Mouse (Mus musculus) forebrain, embryonic 12.5 days (tissue): ENCODE results near the gene Dach1. TPM values are rescaled to one million over a fixed set of nuclear protein-coding genes. Genes with fewer than 3 reads are reported as not detected.

Experiments
- ATAC-seq: fragments of 200-750 bp; cut with Nextera tagmentation; 2 replicates; pipeline ENCODE4 v1.8.0; 2017; ENCODE audit warnings: moderate TSS enrichment; ENCODE audit not compliant: low FRiP score
- H3K27ac ChIP-seq: fragments of 300-500 bp; sonication (generic); 2 replicates; pipeline ENCODE4 v1.5.1; 2016; ENCODE audit warnings: mild to moderate bottlenecking
- H3K27me3 ChIP-seq: fragments of 300-500 bp; sonication (generic); 2 replicates; pipeline ENCODE4 v1.6.1; 2016; ENCODE audit warnings: mild to moderate bottlenecking
- H3K36me3 ChIP-seq: fragments of 300-500 bp; sonication (generic); replicated peaks from 2 replicates; pipeline ENCODE4 v1.6.1; 2016; ENCODE audit warnings: mild to moderate bottlenecking
- H3K4me1 ChIP-seq: fragments of 300-500 bp; sonication (generic); 2 replicates; pipeline ENCODE4 v1.6.1; 2016
- H3K4me2 ChIP-seq: fragments of 300-500 bp; sonication (generic); 2 replicates; pipeline ENCODE4 v1.6.1; 2016; ENCODE audit warnings: mild to moderate bottlenecking, moderate library complexity
- H3K4me3 ChIP-seq: fragments of 300-500 bp; sonication (generic); replicated peaks from 2 replicates; pipeline ENCODE4 v1.5.1; 2016; ENCODE audit warnings: mild to moderate bottlenecking
- H3K9ac ChIP-seq: fragments of 300-500 bp; sonication (generic); 2 replicates; pipeline ENCODE4 v1.6.1; 2016; ENCODE audit warnings: mild to moderate bottlenecking
- H3K9me3 ChIP-seq: fragments of 300-500 bp; sonication (generic); 2 replicates; pipeline ENCODE4 v1.6.1; 2016
- WGBS: fragments of 180-500 bp; shearing (Covaris S2); methylation state at CpG from one replicate; pipeline ENCODE4 v1.1.7; 2016; 5-methylcytosine and 5-hydroxymethylcytosine counted together
- polyA plus RNA-seq: library from polyadenylated mRNA; unstranded; fragments of >200 nt; fragmentation: Nextera tagmentation; extraction: Ambion mirVana; gene quantifications from 2 replicates; pipeline ENCODE4 v1.2.1, GENCODE M21; 2016

Gene Dach1
- polyA plus RNA-seq, 1 experiment from 2014 or later = 22.8 TPM

GRCm38 (mm10) chr14:97881976-97882375 is 287.6 kb downstream of the Dach1 start:
- Histone ChIP-seq H3K4me2 (no peak overlapping the region), H3K27ac (no peak overlapping the region), H3K4me1 (no peaks in the 10 kb centered on the region), H3K27me3 (no peaks in the 10 kb centered on the region), H3K9ac (no peak overlapping the region), H3K4me3 (no peak overlapping the region), H3K36me3 (no peaks in the 10 kb centered on the region), H3K9me3 (no peaks in the 10 kb centered on the region)
- no peak for ATAC-seq
- 48% methylated on average over 1 of the region's 1 CpGs for WGBS

- ATAC-seq = no peak
- Histone ChIP-seq H3K27ac (no peak overlapping the region), H3K4me1 (no peaks in the 10 kb centered on the region), H3K9ac (no peak overlapping the region), H3K9me3 (no peaks in the 10 kb centered on the region), H3K27me3 (no peaks in the 10 kb centered on the region), H3K4me2 (no peak overlapping the region), H3K4me3 (no peak overlapping the region), H3K36me3 (no peaks in the 10 kb centered on the region)
- WGBS = 85% methylated on average over 2 of the region's 2 CpGs
Measured at GRCm38 (mm10) chr14:97871001-97871400, 298.6 kb downstream of the Dach1 start.

- Histone ChIP-seq H3K27me3 (no peaks in the 10 kb centered on the region), H3K4me1 (no peaks in the 10 kb centered on the region), H3K4me2 (no peak overlapping the region), H3K9me3 (no peaks in the 10 kb centered on the region), H3K4me3 (no peak overlapping the region), H3K36me3 (no peaks in the 10 kb centered on the region), H3K27ac (no peak overlapping the region), H3K9ac (no peak overlapping the region)
- WGBS = 64% methylated on average over 3 of the region's 3 CpGs
- no peak for ATAC-seq
Measured at GRCm38 (mm10) chr14:97858384-97858783, 311.2 kb downstream of the Dach1 start.

GRCm38 (mm10) chr14:97857276-97857675 is 312.3 kb downstream of the Dach1 start:
- Histone ChIP-seq H3K27ac (no peak overlapping the region), H3K4me3 (no peak overlapping the region)
- 0 out of 2 replicates have a peak, but pooled peaks have one; percentile 64 for ATAC-seq

GRCm38 (mm10) chr14:97855345-97855744 is 314.2 kb downstream of the Dach1 start:
- Histone ChIP-seq H3K9me3 (no peaks in the 10 kb centered on the region), H3K27me3 (no peaks in the 10 kb centered on the region), H3K4me1 (no peaks in the 10 kb centered on the region), H3K4me3 (no peak overlapping the region), H3K27ac (no peak overlapping the region), H3K36me3 (no peaks in the 10 kb centered on the region), H3K9ac (no peak overlapping the region), H3K4me2 (no peak overlapping the region)
- 80% methylated on average over 1 of the region's 1 CpGs for WGBS
- 0 out of 2 replicates have a peak, but pooled peaks have one; percentile 51 for ATAC-seq

More at GRCm38 (mm10) chr14:97857276-97857675, 312.3 kb downstream of the Dach1 start:
- no peaks in the 10 kb centered on the region for H3K9me3 ChIP-seq
- no peak overlapping the region for H3K4me2 ChIP-seq
- H3K4me1 ChIP-seq = no peaks in the 10 kb centered on the region
- WGBS = 56% methylated on average over 2 of the region's 2 CpGs
- H3K9ac ChIP-seq = no peak overlapping the region
- no peaks in the 10 kb centered on the region for H3K36me3 ChIP-seq
- H3K27me3 ChIP-seq = no peaks in the 10 kb centered on the region

- no peak for ATAC-seq
Measured at GRCm38 (mm10) chr14:97850486-97850885, 319.1 kb downstream of the Dach1 start.

GRCm38 (mm10) chr14:97847641-97848040 is 321.9 kb downstream of the Dach1 start:
- Histone ChIP-seq H3K4me2 (no peak overlapping the region), H3K27me3 (no peaks in the 10 kb centered on the region), H3K27ac (no peak overlapping the region), H3K9ac (no peak overlapping the region), H3K36me3 (no peaks in the 10 kb centered on the region), H3K4me3 (no peak overlapping the region), H3K4me1 (no peaks in the 10 kb centered on the region), H3K9me3 (no peaks in the 10 kb centered on the region)
- 49% methylated on average over 1 of the region's 1 CpGs for WGBS
- no peak for ATAC-seq

More at GRCm38 (mm10) chr14:97850486-97850885, 319.1 kb downstream of the Dach1 start:
- H3K4me3 ChIP-seq = no peak overlapping the region
- no peaks in the 10 kb centered on the region for H3K9me3 ChIP-seq
- H3K4me1 ChIP-seq = no peaks in the 10 kb centered on the region
- H3K27me3 ChIP-seq = no peaks in the 10 kb centered on the region
- no peak overlapping the region for H3K9ac ChIP-seq
- no peaks in the 10 kb centered on the region for H3K36me3 ChIP-seq
- no peak overlapping the region for H3K4me2 ChIP-seq
- WGBS = 81% methylated on average over 4 of the region's 4 CpGs
- H3K27ac ChIP-seq = no peak overlapping the region

- ATAC-seq = no peak
- Histone ChIP-seq H3K27me3 (no peaks in the 10 kb centered on the region), H3K4me1 (no peaks in the 10 kb centered on the region), H3K4me3 (no peak overlapping the region), H3K36me3 (peaks cover 2% of the 10 kb centered on the region; the same call in 1 of the 2 replicates), H3K9me3 (no peaks in the 10 kb centered on the region), H3K9ac (no peak overlapping the region), H3K4me2 (no peak overlapping the region), H3K27ac (no peak overlapping the region)
- 93% methylated on average over 5 of the region's 5 CpGs for WGBS
Measured at GRCm38 (mm10) chr14:97839275-97839674, 330.3 kb downstream of the Dach1 start.

GRCm38 (mm10) chr14:97829865-97830264 is 339.7 kb downstream of the Dach1 start:
- Histone ChIP-seq H3K27me3 (no peaks in the 10 kb centered on the region), H3K4me3 (no peak overlapping the region), H3K4me1 (no peaks in the 10 kb centered on the region), H3K9me3 (no peaks in the 10 kb centered on the region), H3K9ac (no peak overlapping the region), H3K27ac (no peak overlapping the region), H3K4me2 (no peak overlapping the region), H3K36me3 (no peaks in the 10 kb centered on the region)
- WGBS = 78% methylated on average over 3 of the region's 3 CpGs
- ATAC-seq = no peak

GRCm38 (mm10) chr14:97814555-97815175 is 354.9 kb downstream of the Dach1 start:
- peak; percentile 76 for ATAC-seq
- H3K9ac ChIP-seq = no peak overlapping the region
- 69% methylated on average over 7 of the region's 7 CpGs for WGBS
- no peak overlapping the region for H3K27ac ChIP-seq
- no peaks in the 10 kb centered on the region for H3K36me3 ChIP-seq
- H3K4me3 ChIP-seq = no peak overlapping the region
- 0 out of 2 replicates have a peak, but pooled peaks cover 2% of the 10 kb centered on the region for H3K4me1 ChIP-seq
- H3K9me3 ChIP-seq = no peaks in the 10 kb centered on the region
- no peak overlapping the region for H3K4me2 ChIP-seq
- H3K27me3 ChIP-seq = no peaks in the 10 kb centered on the region

GRCm38 (mm10) chr14:97813557-97813956 is 356.0 kb downstream of the Dach1 start:
- Histone ChIP-seq H3K36me3 (no peaks in the 10 kb centered on the region), H3K4me2 (no peak overlapping the region), H3K9ac (no peak overlapping the region), H3K27ac (no peak overlapping the region), H3K27me3 (no peaks in the 10 kb centered on the region), H3K4me1 (0 out of 2 replicates have a peak, but pooled peaks cover 2% of the 10 kb centered on the region), H3K4me3 (no peak overlapping the region), H3K9me3 (no peaks in the 10 kb centered on the region)
- ATAC-seq = no peak
- 74% methylated on average over 11 of the region's 11 CpGs for whole genome bisulfite sequencing

- Histone ChIP-seq H3K4me2 (no peak overlapping the region), H3K9ac (no peak overlapping the region), H3K4me3 (no peak overlapping the region), H3K27ac (no peak overlapping the region), H3K4me1 (peaks cover 7% of the 10 kb centered on the region; the same call in 1 of the 2 replicates), H3K36me3 (no peaks in the 10 kb centered on the region), H3K27me3 (no peaks in the 10 kb centered on the region), H3K9me3 (no peaks in the 10 kb centered on the region)
- no peak for ATAC-seq
- 94% methylated on average over 5 of the region's 5 CpGs for WGBS
Measured at GRCm38 (mm10) chr14:97795385-97795952, 374.1 kb downstream of the Dach1 start.
